Mouse (Mus musculus) heart, embryonic 15.5 days (tissue): Measurements from ENCODE around the gene Ewsr1. TPM values are rescaled to one million over a fixed set of nuclear protein-coding genes. Genes with fewer than 3 reads are reported as not detected.

Experiments used
- ATAC-seq: fragments of 200-750 bp; cut with Nextera tagmentation; replicated peaks from 2 replicates; pipeline ENCODE4 v1.8.0; 2017; ENCODE audit warnings: low read depth, moderate TSS enrichment; ENCODE audit not compliant: insufficient number of reproducible peaks, insufficient read depth, low FRiP score
- H3K27ac ChIP-seq: fragments of 300-500 bp; sonication (generic); 2 replicates; pipeline ENCODE4 v1.5.1; 2015; ENCODE audit warnings: mild to moderate bottlenecking, inconsistent platforms
- H3K27me3 ChIP-seq: fragments of 300-500 bp; sonication (generic); 2 replicates; pipeline ENCODE4 v1.6.1; 2015; ENCODE audit warnings: inconsistent platforms
- H3K36me3 ChIP-seq: fragments of 300-500 bp; sonication (generic); 2 replicates; pipeline ENCODE4 v1.6.1; 2015; ENCODE audit warnings: mild to moderate bottlenecking, inconsistent platforms
- H3K4me1 ChIP-seq: fragments of 300-500 bp; sonication (generic); replicated peaks from 2 replicates; pipeline ENCODE4 v1.6.1; 2015; ENCODE audit warnings: inconsistent platforms
- H3K4me2 ChIP-seq: fragments of 300-500 bp; sonication (generic); 2 replicates; pipeline ENCODE4 v1.6.1; 2015; ENCODE audit warnings: inconsistent platforms, mild to moderate bottlenecking, moderate library complexity
- H3K4me3 ChIP-seq: fragments of 300-500 bp; sonication (generic); 2 replicates; pipeline ENCODE4 v1.5.1; 2015; ENCODE audit warnings: mild to moderate bottlenecking, inconsistent platforms
- H3K9ac ChIP-seq: fragments of 300-500 bp; sonication (generic); 2 replicates; pipeline ENCODE4 v1.6.1; 2015; ENCODE audit warnings: mild to moderate bottlenecking, inconsistent platforms
- H3K9me3 ChIP-seq: fragments of 300-500 bp; sonication (generic); replicated peaks from 2 replicates; pipeline ENCODE4 v1.6.1; 2016; ENCODE audit warnings: inconsistent platforms
- WGBS: fragments of 180-500 bp; shearing (Covaris S2); methylation state at CpG from one replicate; pipeline ENCODE4 v1.1.7; 2015; ENCODE audit warnings: mixed read lengths; 5-methylcytosine and 5-hydroxymethylcytosine counted together
- polyA plus RNA-seq: library from polyadenylated mRNA; unstranded; fragments of >200 nt; fragmentation: Nextera tagmentation; extraction: Ambion mirVana; gene quantifications from 2 replicates; pipeline ENCODE4 v1.2.1, GENCODE M21; 2015

Gene Ewsr1
- polyA plus RNA-seq, 1 experiment from 2014 or later: 359 TPM

DNA sequence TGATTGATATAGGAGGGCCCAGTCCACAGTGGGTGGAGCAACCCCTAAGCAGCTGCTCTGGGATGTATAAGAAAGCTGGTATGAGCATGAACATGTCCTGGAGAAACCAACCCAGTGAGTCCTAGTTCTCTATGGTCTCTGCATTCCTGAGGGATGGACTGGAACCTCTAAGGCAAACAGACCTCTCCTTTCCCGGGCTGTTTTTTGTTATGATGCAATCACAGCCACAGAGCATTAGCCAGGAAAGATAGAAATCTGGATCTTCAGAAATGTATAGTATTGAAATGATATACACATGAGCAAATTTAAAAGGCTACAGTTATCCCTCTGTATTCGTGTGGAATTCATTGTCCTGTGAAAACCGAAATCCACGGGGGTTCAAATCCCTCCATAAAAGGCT is 26.6 kb upstream of the Ewsr1 start:
- WGBS: 81% methylated on average over 4 of the region's 4 CpGs
- Histone ChIP-seq H3K9ac (no peak overlapping the region), H3K27me3 (no peaks in the 10 kb centered on the region), H3K4me3 (no peak overlapping the region), H3K4me1 (peaks cover 11% of the 10 kb centered on the region), H3K9me3 (no peaks in the 10 kb centered on the region), H3K4me2 (no peak overlapping the region), H3K36me3 (no peaks in the 10 kb centered on the region), H3K27ac (no peak overlapping the region)
- ATAC-seq: no peak

- H3K4me1 ChIP-seq: peaks cover 12% of the 10 kb centered on the region
- no peak overlapping the region for H3K4me3 ChIP-seq
- no peaks in the 10 kb centered on the region for H3K36me3 ChIP-seq
- H3K27me3 ChIP-seq: no peaks in the 10 kb centered on the region
- no peak overlapping the region for H3K9ac ChIP-seq
- no peak overlapping the region for H3K27ac ChIP-seq
- H3K9me3 ChIP-seq: no peaks in the 10 kb centered on the region
- 24% methylated on average over 13 of the region's 13 CpGs for WGBS
- ATAC-seq: peak; percentile 53; the same call in 1 of the 2 replicates
- no peak overlapping the region for H3K4me2 ChIP-seq
Observed at GRCm38 (mm10) chr11:5114931-5115581, 16.0 kb upstream of the Ewsr1 start.

GRCm38 (mm10) chr11:5113645-5114044 is 14.6 kb upstream of the Ewsr1 start:
- no peak overlapping the region for H3K27ac ChIP-seq
- no peak for ATAC-seq
- H3K9me3 ChIP-seq: no peaks in the 10 kb centered on the region
- H3K9ac ChIP-seq: no peak overlapping the region
- no peaks in the 10 kb centered on the region for H3K36me3 ChIP-seq
- H3K4me3 ChIP-seq: no peak overlapping the region
- no peak overlapping the region for H3K4me2 ChIP-seq
- WGBS: 80% methylated on average over 7 of the region's 7 CpGs
- H3K27me3 ChIP-seq: no peaks in the 10 kb centered on the region
- H3K4me1 ChIP-seq: peaks cover 12% of the 10 kb centered on the region

GRCm38 (mm10) chr11:5109441-5109840 is 10.4 kb upstream of the Ewsr1 start:
- Histone ChIP-seq H3K4me1 (peaks cover 8% of the 10 kb centered on the region), H3K9ac (no peak overlapping the region), H3K27ac (no peak overlapping the region), H3K27me3 (no peaks in the 10 kb centered on the region), H3K4me2 (no peak overlapping the region), H3K36me3 (peaks cover 6% of the 10 kb centered on the region), H3K4me3 (no peak overlapping the region), H3K9me3 (no peaks in the 10 kb centered on the region)
- WGBS: 42% methylated on average over 8 of the region's 8 CpGs
- ATAC-seq: no peak

- Histone ChIP-seq H3K4me2 (no peak overlapping the region), H3K27me3 (no peaks in the 10 kb centered on the region), H3K9ac (no peak overlapping the region), H3K4me3 (no peak overlapping the region), H3K36me3 (peaks cover 12% of the 10 kb centered on the region), H3K9me3 (no peaks in the 10 kb centered on the region), H3K27ac (no peak overlapping the region), H3K4me1 (peaks cover 5% of the 10 kb centered on the region)
- WGBS: 100% methylated on average over 4 of the region's 4 CpGs
- no peak for ATAC-seq
Observed at GRCm38 (mm10) chr11:5103986-5104509, 5.0 kb upstream of the Ewsr1 start.

- peaks cover 9% of the 10 kb centered on the region for H3K4me1 ChIP-seq
- H3K9me3 ChIP-seq: no peaks in the 10 kb centered on the region
- no peak overlapping the region for H3K4me3 ChIP-seq
- no peak overlapping the region for H3K4me2 ChIP-seq
- ATAC-seq: no peak
- H3K27ac ChIP-seq: no peak overlapping the region
- no peaks in the 10 kb centered on the region for H3K27me3 ChIP-seq
- 78% methylated on average over 7 of the region's 7 CpGs for WGBS
- no peak overlapping the region for H3K9ac ChIP-seq
- H3K36me3 ChIP-seq: peaks cover 12% of the 10 kb centered on the region
Observed at GRCm38 (mm10) chr11:5102384-5102783, 3.3 kb upstream of the Ewsr1 start.

- Histone ChIP-seq H3K27ac (no peak overlapping the region), H3K9ac (no peak overlapping the region), H3K9me3 (no peaks in the 10 kb centered on the region), H3K4me3 (no peak overlapping the region), H3K27me3 (no peaks in the 10 kb centered on the region), H3K4me2 (no peak overlapping the region), H3K4me1 (peaks cover 16% of the 10 kb centered on the region), H3K36me3 (peaks cover 12% of the 10 kb centered on the region)
- WGBS: 76% methylated on average over 6 of the region's 6 CpGs
- no peak for ATAC-seq
Observed at GRCm38 (mm10) chr11:5101641-5102040, 2.6 kb upstream of the Ewsr1 start.

DNA sequence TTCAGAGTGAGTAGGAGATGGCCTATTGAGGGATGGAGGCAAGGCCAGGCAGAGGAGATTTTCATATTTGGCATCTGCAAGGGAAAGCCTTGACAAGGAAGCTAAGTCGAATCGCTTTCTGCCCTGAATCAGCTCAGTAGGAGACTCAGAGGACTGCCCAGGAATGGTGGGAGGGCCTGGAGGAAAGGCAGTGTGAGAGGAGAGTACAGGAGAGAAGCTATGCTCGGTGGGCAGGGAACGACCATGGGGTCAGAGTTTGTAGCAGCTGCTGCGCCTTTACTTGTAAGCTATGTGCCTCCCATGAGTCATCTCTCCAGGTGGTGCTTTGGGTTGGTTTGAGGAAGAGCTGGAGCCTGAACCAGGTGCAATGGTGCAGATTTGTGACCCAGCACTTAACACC is 1.7 kb upstream of the Ewsr1 start:
- 67% methylated on average over 5 of the region's 5 CpGs for WGBS
- Histone ChIP-seq H3K4me1 (peaks cover 23% of the 10 kb centered on the region), H3K36me3 (peaks cover 12% of the 10 kb centered on the region), H3K9me3 (no peaks in the 10 kb centered on the region), H3K4me2 (peak overlapping the region; percentile 79), H3K4me3 (peak overlapping the region; percentile 97), H3K27me3 (no peaks in the 10 kb centered on the region), H3K9ac (no peak overlapping the region), H3K27ac (no peak overlapping the region)
- ATAC-seq: no peak

DNA sequence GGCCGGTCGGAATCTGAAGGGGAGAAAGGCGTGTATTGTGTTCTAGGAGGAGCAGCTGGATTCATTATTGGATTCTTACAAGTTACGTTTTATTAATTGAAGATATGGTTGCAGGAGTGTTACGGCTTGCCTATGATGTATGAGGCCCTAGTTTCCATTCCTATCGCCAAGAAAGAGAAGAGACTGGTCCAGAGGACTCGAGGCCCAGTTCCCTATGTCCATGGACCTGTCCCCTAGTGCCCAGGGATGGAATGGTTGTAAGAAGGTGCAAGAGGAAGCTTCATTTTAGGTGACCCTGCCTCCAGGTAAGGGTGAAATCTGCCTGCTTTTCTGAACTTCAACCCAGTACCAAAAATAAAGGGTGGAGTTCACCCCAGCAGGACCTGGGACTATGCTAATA is 1.2 kb upstream of the Ewsr1 start:
- Histone ChIP-seq H3K4me3 (peak overlapping the region; percentile 97), H3K4me2 (peak overlapping the region; percentile 79), H3K36me3 (peaks cover 12% of the 10 kb centered on the region), H3K4me1 (peaks cover 26% of the 10 kb centered on the region), H3K27me3 (no peaks in the 10 kb centered on the region), H3K27ac (peak overlapping the region; percentile 98), H3K9me3 (no peaks in the 10 kb centered on the region), H3K9ac (peak overlapping the region; percentile 97)
- no peak for ATAC-seq
- under 1% methylated on average over 7 of the region's 7 CpGs for WGBS

- no peaks in the 10 kb centered on the region for H3K9me3 ChIP-seq
- ATAC-seq: peak; percentile 76
- under 1% methylated on average over 31 of the region's 31 CpGs for WGBS
Observed at GRCm38 (mm10) chr11:5099576-5100183, 614 bp upstream of the Ewsr1 start.

DNA sequence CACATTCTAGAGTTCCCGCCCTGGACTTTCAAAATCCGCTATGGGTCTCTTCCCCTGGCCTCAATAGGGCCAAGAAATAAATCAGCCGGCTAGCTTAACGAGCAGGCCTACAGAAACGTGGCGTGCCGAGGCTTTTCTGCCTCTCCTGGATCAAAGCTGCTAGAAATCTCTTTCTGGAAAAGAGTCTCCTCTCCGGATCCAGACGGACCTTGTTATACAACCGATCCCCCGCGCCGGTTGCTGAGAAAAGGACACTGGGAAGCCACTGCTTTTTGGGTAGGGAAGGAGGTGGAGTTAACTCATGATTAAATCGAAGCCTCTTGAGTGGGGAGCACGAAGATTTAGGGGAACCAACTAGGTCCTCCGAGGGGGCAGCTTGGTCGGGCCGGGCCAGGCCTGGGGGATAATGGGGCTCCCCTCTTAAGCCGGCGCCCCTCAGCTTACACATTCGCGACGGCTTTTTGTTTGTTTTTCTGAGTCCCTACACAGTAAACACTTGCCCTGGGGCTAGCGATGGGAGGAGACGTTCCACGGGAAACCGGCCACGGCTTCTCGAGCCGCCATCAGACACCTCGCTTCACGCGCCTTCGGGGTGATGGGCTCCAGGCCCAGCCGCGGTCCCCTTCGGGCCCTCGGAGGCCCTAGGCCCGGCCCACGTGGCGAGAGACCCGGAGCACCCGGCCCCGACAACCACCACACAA is 881 bp downstream of the Ewsr1 start:
- peak overlapping the region; percentile 97 for H3K9ac ChIP-seq
- H3K4me3 ChIP-seq: peak overlapping the region; percentile 97
- no peaks in the 10 kb centered on the region for H3K9me3 ChIP-seq
- ATAC-seq: no peak; the same call in 1 of the 2 replicates
- no peaks in the 10 kb centered on the region for H3K27me3 ChIP-seq
- WGBS: under 1% methylated on average over 44 of the region's 44 CpGs
- H3K4me1 ChIP-seq: peaks cover 27% of the 10 kb centered on the region
- no peaks in the 10 kb centered on the region; the same call in 1 of the 2 replicates for H3K36me3 ChIP-seq
- peak overlapping the region; percentile 78 for H3K4me2 ChIP-seq
- H3K27ac ChIP-seq: peak overlapping the region; percentile 98

More at GRCm38 (mm10) chr11:5099576-5100183, 614 bp upstream of the Ewsr1 start:
- H3K4me2 ChIP-seq: peak overlapping the region; percentile 79
- H3K9ac ChIP-seq: peak overlapping the region; percentile 97
- peak overlapping the region; percentile 98 for H3K27ac ChIP-seq
- no peaks in the 10 kb centered on the region for H3K27me3 ChIP-seq
- H3K4me3 ChIP-seq: peak overlapping the region; percentile 97
- peaks cover 8% of the 10 kb centered on the region for H3K36me3 ChIP-seq
- peaks cover 27% of the 10 kb centered on the region for H3K4me1 ChIP-seq
